Mouse (Mus musculus): ENCODE measurements around the gene Gcc1. TPM values are rescaled to one million over a fixed set of nuclear protein-coding genes. Genes with fewer than 3 reads are reported as not detected.

Gcc1 gene
- total RNA-seq, 2 experiments from 2014 or later: 8.6 TPM

- peak; percentile 96 for DNase-seq
Measured at GRCm38 (mm10) chr6:28421469-28422000, 6.7 kb downstream of the Gcc1 start.

- DNase-seq: no peak
Measured at GRCm38 (mm10) chr6:28420865-28421264, 7.3 kb downstream of the Gcc1 start.

DNA sequence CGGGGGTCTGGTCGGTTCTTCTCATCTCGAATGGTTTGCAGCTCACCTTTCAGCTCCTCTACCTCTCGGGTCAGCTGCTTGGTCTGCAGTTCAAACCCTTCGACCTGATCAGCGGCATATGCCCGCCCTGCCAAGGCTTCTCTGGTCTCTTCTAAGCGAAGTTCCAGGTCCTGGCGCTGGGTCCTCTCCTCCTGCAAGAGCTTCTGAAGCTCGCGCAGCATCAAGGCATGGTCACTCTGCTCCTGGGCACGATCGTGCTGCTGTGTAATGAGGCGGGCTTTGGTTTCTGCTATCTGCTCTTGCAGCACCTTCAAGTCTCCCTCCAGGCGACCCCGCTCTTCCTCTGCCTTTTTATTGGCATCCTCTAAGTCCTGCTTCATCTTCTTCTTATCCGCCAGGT is 7.8 kb downstream of the Gcc1 start:
- DNase-seq: no peak

GRCm38 (mm10) chr6:28419673-28420072 is 8.5 kb downstream of the Gcc1 start:
- DNase-seq: no peak

DNA sequence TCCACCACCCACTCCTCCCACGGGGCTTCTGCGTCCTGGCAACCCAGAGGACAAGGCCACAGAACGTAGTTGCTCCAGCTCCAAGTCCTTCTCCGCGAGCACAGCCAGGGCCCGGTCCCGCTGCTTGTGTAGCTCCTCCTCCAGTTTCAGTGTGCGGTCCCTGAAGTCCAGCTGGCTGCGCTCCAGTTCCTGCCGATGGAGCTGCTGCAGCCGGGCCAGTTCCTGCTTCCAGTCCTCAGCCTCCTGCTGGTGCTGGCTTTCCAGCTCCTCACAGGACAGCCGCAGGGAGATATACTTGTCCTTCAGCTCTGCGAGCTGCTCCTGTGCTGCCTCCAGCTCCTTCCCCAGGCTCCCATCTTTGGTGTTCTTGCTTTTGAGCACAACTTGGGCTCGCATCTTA is 9.7 kb downstream of the Gcc1 start:
- DNase-seq: peak; percentile 93

- peak; percentile 30 for DNase-seq
Measured at GRCm38 (mm10) chr6:28416981-28417380, 11.2 kb downstream of the Gcc1 start.

- DNase-seq: no peak
Measured at GRCm38 (mm10) chr6:28411236-28411635, 17.0 kb downstream of the Gcc1 start.

DNA sequence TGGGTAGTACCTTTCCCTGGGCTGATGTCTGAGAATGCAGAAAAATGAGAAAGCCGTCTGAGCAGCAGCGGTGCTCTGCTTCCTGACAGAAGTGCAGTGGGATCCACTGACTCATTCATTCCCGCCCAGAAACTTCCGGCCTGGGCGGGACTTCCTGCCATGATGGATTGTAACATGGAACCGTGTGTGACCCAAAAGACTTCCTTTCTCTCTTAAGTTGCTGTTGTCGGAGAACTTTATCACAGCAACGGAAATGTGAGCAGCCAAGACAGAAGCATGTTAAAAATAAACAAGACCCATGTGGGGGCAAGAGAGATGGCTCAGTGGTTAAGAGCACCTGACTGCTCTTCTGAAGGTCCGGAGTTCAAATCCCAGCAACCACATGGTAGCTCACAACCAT is 18.1 kb downstream of the Gcc1 start:
- peak; percentile 43 for DNase-seq

- DNase-seq: no peak
Measured at GRCm38 (mm10) chr6:28399791-28400190, 28.4 kb downstream of the Gcc1 start.

DNA sequence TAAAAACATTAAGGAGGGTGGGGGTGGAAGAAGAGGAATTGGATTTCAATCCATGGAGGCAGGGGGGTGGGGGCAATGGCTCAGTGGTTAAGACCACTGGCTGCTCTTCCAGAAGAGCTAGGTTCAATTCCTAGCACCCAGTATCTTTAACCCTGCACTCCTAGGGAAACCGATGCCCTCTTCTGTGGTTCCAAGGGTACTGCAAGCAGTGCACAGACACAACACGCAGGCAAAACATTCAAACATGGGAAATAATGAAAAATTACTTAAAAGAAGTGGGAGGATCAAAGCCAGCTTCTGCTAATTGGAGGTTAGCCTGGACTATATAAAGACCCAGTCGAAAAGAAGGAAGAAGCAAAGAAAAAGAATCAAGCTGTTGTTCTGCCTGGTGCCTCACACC is 29.5 kb downstream of the Gcc1 start:
- no peak for DNase-seq

- DNase-seq: no peak
Measured at GRCm38 (mm10) chr6:28397681-28398203, 30.4 kb downstream of the Gcc1 start, which contains the start of gene Zfp800. TSS of gene Zfp800 (minus strand) at chr6:28398005.

DNA sequence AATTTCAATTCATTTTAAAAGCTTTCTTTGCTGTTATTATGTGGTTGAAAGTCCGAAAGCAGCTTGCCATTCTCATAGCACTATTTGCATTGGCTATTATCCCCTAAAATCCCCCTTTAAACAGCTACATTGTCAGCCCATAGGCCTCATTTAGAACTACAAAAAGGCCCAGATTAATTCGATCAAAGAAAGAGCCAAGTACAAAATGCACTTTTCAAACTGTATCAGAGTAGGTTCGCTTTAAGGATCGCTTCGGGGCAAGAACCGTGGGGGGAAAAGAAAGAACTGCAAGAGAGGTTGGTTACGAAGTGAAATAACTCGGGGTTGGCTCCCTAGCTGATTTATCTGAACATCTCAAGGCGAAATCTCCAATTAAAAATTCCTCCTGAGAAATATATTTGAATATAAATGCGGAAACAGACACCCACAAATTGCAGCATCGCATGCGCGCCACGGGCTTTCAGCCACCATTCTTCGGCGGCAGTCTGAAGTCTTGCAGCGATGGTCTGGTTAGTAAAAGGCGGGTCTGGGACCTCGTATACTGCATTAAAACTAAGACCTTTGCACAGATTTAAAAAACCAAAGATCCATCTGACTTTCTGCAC is 31.2 kb downstream of the Gcc1 start:
- no peak for DNase-seq

- DNase-seq: no peak
Measured at GRCm38 (mm10) chr6:28396051-28396852, 31.9 kb downstream of the Gcc1 start.

- no peak for DNase-seq
Measured at GRCm38 (mm10) chr6:28389038-28389437, 39.2 kb downstream of the Gcc1 start.

- no peak for DNase-seq
Measured at GRCm38 (mm10) chr6:28385169-28385568, 43.0 kb downstream of the Gcc1 start.

DNA sequence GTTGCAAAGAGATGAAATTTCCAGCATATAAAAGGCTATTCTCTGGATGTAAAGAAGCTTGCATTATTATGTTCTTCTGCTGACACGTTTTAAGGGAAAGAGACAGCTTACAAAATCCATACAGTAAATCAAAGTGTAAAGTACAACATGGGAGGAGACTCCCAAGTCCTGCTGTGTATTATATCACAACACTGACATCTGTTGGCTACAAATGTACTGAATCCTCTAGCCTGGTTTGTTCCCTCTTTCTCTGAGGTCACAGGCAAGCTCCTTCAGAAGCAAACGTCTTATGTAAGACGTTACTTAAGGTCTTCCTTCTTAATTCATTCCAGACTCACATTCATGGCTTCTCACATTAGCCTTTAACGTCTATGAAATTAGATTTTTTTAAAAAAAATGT is 46.2 kb downstream of the Gcc1 start:
- no peak for DNase-seq

DNA sequence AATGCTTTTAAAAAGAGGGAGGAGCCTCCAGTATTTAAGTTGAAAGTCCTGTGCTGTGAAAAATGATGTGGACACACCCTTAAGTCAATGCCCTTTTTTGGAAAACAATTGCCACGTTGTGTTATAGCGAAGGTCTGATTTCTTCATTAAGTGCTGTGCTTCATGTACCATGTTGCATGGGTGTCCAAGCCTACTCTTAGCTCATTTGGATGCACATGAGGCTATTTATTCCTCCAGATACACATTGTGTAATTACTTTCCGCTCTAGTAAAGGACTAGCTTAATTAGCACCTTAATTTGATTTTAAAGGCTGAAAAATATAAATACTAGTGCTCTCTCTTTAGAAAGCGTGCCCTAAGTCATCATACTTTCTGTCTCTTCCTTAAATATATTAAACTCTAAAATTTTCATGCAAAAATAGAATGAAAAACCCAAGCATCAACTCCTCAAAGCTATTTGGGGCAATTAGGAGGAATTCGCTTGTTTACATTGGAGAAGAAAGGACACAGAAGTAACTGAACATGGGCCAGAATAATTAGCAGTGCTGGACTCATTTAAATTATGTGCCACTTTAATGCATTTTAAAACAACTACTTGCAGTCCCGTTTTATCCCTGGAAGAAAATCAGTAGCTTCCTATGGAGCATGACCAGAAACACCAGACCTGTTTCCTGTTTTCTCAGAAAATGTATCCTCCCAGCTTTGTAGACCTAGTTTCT is 58.1 kb downstream of the Gcc1 start:
- DNase-seq: no peak

- no peak for DNase-seq
Measured at GRCm38 (mm10) chr6:28367575-28367974, 60.6 kb downstream of the Gcc1 start.

Data from heart, postnatal 4 days (tissue).